Mouse (Mus musculus): ENCODE results near the gene Klhl5.

GRCm38 (mm10) chr5:65146749-65147148 lies 39.4 kb downstream of the Klhl5 start:
- TF ChIP-seq CTCF (conservative IDR thresholded peaks at IDR 0.05; ENCODE audit: insufficient read depth, insufficient read length, low read depth, low read length) (no peak), POLR2A (IDR thresholded peaks at IDR 0.05; ENCODE audit: low read depth, low read length) (no peak)

Data from kidney, adult 2 months (tissue).